Mouse (Mus musculus) regulatory T cell (primary cell): ENCODE results near the gene Gm20820.
"Not testable (repeated sequence)": the region's sequence is repeated elsewhere in the genome, so short reads cannot be mapped to it uniquely, and the experiment has no call there.

Source experiments
- in situ Hi-C: fragments of 300-600 bp; cut with MboI, MseI; formaldehyde crosslinking; loops from one replicate; pipeline ENCODE4 v1.15.1; 2025; ENCODE audit warnings: high pct_unique_total_duplicates

Gene Gm20820

DNA sequence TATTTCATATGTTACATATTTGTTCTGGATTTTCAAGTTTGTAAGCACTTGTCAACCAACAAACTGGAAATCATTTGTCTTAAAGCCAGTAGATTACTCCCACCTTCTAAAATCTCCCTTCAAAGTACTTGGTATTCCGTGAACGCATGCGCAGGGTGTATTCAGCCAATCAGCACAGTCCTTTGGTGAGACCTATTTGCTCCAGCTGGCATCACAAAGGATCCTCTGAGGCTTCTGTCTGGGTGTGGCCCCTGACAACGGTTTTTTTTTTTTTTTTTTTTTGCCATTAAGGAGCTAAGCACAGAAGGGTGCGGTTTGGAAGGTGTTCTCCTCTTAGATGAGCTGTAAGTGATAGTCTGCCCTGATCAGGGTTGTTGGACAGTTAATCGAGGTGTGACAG, at the start of gene Gm20820:
Gm20820 (plus strand) TSS at position 301 of the 400 bp plus-strand sequence.
- in situ Hi-C loops = not testable (repeated sequence)
